Mouse (Mus musculus) T-helper 2 cell (primary cell): ENCODE data around the gene Hist2h2bb.

Experiments
- in situ Hi-C: fragments of 300-600 bp; cut with MboI, MseI; formaldehyde crosslinking; loops from one replicate; pipeline ENCODE4 v1.15.1; 2025; ENCODE audit warnings: high pct_unique_total_duplicates

The Hist2h2bb gene

DNA sequence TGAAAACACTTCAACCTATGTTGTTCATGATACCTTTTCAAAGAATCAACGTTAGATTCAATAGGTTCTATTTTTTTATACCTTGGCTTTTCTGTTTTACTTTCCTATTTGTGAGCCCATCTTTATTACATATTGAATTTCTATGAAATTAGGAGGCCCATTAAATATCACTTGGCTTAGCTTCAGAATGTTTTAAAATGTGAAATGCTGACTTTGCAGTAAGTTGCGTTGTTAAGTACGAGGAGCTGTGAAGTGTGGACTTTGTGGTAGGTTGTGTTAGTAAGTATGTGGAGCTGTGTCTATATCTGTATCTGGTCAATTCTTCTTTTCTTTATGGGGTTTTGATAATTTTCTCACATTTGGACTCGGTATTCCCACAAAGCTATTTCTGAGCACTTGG is 28.8 kb downstream of the Hist2h2bb start:
- in situ Hi-C loops = no loop called here

DNA sequence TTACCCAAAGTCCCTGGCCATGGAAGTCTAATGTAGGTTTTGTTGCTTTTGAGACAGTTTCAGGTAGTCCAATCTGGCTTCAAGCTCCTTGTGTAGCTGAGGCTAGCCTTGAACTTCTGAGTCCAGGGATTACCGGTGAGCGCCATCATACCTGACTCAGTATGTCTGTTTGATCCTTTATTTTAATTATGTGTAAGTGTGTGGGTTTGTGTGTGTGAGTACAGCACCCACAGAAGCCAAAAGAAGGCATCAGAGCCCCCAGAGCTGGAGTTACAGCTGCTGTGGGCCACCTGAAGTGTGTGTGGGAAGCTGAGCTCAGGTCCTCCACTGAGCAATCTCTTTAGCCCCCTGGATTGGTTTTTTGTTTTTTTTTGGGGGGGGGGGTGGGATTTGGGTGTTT is 30.0 kb downstream of the Hist2h2bb start:
- in situ Hi-C loops = no loop called here

DNA sequence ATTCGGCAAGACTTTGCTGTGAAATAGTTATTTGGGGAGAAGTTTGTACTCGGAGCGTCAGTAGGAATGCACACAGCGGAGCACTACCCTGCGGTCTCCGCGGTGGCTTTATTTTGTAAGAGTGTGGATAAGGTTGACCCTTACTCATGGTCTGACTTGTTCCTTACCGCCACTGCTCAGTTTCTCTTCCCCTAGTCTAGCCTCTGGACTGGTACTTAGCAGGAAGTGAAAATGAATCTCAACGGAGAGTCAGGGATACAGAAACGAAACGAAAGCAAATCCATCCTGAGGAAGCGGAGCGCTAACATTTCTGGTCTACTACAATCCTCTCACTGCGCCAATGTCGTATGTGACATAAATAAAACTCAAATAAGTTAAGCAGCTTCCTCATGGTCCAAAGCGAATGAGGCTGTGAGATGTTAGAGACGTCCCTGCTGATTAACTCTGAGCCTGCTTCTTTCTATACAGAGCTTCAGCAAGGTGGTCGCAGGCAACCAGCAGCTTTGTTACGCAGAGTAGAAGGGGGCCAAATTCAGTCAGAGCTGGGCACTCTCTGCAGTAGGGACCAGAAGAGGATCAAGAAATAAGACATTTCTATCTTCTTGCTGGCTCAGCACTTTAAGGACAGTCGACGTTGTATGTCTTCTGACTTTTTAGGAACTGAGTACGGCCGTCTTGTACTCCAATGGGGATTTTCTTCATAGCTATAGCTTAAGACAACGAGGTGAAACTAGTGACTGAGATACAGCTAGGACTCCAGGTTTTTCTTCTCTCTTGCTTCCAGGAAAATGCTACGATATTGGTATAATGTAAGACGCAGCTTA is 31.4 kb downstream of the Hist2h2bb start:
- in situ Hi-C loops = no loop called here

DNA sequence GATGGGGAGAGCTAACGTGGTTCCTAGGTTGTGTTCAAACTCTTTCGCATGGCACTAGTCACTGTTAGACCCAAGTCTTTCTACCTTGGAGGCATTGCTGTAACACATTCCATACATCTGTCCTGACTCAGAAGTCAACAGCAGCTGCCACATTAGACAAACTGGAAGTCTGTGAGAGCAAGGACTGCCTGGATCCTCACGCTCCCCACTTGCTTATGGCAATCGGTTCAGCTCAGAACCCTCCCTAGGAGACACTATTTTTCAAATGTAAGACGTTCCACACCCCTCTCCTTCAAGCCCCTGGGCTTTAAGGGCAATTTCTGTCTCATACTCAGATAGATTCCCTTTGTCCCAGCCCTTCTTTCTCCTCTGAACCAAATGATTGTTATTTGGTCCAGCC is 32.5 kb downstream of the Hist2h2bb start:
- in situ Hi-C loops = no loop called here

DNA sequence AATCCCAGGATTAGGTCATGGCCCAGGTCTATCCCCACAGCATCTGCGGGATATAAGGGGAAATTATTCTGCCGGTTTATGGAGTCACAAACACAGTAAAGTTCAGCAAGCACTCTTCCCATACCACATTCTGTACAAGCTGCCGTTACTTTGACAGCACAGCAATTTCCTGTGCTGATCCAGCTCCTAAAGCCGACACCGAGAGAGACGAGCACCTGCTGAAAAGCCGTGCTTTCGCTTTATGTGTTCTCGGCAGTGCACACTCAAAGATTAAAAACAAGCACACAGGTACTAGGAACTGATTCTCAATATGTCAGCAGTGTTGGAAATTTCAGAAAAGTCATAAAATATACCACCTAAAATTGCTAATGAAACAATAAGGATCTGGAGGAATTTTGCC is 37.0 kb downstream of the Hist2h2bb start:
- in situ Hi-C loops = no loop called here

DNA sequence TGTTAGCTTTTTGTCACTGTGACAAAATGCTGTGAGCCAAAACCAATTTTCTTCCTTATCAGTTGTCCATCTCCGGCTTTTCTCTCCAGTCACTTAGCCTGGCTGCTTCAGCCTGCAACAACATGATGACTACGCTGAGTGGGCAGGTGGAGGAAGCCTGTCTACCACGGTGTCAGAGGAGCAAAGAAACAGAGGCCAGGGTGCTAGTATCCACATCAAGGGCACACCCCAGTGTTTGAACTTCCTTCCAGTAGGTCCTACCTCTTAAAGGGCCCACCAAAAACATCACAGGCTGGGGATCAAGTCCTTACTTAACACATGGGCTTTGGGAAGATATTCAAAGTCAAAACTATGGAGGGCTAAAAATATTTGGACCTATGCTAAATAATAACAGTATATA is 39.9 kb downstream of the Hist2h2bb start:
- in situ Hi-C loops = no loop called here

DNA sequence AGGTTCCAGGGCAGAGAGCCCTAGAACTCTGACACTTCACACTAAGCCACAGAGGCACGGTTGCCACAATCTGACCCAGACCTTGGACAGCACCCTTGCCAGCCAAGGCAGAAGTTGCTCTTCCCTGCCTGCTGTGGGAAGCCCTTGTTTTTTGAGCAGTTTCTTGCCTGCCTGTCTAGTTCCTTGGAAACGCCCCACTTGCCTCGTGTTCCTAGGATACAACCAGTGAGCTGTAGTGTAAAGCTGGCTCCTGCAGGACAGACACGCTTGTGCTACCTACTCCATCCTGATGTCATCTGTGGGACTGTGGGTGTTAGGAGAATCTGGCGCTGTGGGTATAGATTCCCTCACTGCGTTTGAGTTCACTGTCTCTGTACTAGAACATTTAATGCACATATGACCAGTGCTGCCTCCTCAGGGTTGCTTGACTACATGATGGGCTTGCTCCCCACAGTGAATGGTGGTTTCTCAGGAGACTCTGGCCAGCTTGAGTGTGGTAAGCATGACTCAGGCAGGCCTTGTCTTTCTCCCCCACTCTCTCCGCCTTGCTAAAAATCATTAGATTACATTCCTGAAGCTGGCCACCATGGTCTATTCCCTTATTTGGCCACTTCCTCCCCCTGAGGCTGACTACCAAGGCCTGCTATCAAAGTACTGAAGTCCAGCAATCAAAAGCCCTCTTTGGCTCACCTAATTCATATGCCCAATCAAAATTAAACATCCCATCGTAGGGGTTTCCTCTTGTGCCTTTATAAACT is 43.0 kb downstream of the Hist2h2bb start:
- in situ Hi-C loops = no loop called here
